Mouse (Mus musculus) embryonic facial prominence, embryonic 13.5 days (tissue): Measurements from ENCODE around the gene Osbpl6. TPM values are rescaled to one million over a fixed set of nuclear protein-coding genes. Genes with fewer than 3 reads are reported as not detected.
"Not testable (repeated sequence)": the region's sequence is repeated elsewhere in the genome, so short reads cannot be mapped to it uniquely, and the experiment has no call there.

Experiments
- ATAC-seq: fragments of 200-750 bp; cut with Nextera tagmentation; 2 replicates; pipeline ENCODE4 v1.8.0; 2017; ENCODE audit warnings: low read depth; ENCODE audit not compliant: insufficient number of reproducible peaks, insufficient read depth, low FRiP score, low TSS enrichment
- H3K27ac ChIP-seq: fragments of 300-500 bp; sonication (generic); 2 replicates; pipeline ENCODE4 v1.5.1; 2015; ENCODE audit warnings: moderate library complexity, mild to moderate bottlenecking, inconsistent platforms
- H3K27me3 ChIP-seq: fragments of 300-500 bp; sonication (generic); 2 replicates; pipeline ENCODE4 v1.6.1; 2015; ENCODE audit warnings: mild to moderate bottlenecking, inconsistent platforms
- H3K36me3 ChIP-seq: fragments of 300-500 bp; sonication (generic); 2 replicates; pipeline ENCODE4 v1.6.1; 2015; ENCODE audit warnings: mild to moderate bottlenecking, inconsistent platforms
- H3K4me1 ChIP-seq: fragments of 300-500 bp; sonication (generic); 2 replicates; pipeline ENCODE4 v1.6.1; 2015; ENCODE audit warnings: inconsistent platforms
- H3K4me2 ChIP-seq: fragments of 300-500 bp; sonication (generic); 2 replicates; pipeline ENCODE4 v1.6.1; 2015; ENCODE audit warnings: moderate library complexity, mild to moderate bottlenecking, inconsistent platforms
- H3K4me3 ChIP-seq: fragments of 300-500 bp; sonication (generic); 2 replicates; pipeline ENCODE4 v1.5.1; 2015; ENCODE audit warnings: mild to moderate bottlenecking, inconsistent platforms
- H3K9ac ChIP-seq: fragments of 300-500 bp; sonication (generic); 2 replicates; pipeline ENCODE4 v1.6.1; 2015; ENCODE audit warnings: mild to moderate bottlenecking, inconsistent platforms
- H3K9me3 ChIP-seq: fragments of 300-500 bp; sonication (generic); 2 replicates; pipeline ENCODE4 v1.6.1; 2016; ENCODE audit warnings: inconsistent platforms
- WGBS: fragments of 180-500 bp; shearing (Covaris S2); methylation state at CpG from one replicate; pipeline ENCODE4 v1.1.7; 2015; ENCODE audit warnings: mixed read lengths; 5-methylcytosine and 5-hydroxymethylcytosine counted together
- microRNA-seq: library from miRNA; unstranded; fragments of <30 nt; microRNA quantifications from one replicate; pipeline ENCODE4, GENCODE M21; 2016
- polyA plus RNA-seq: library from polyadenylated mRNA; unstranded; fragments of >200 nt; fragmentation: Nextera tagmentation; extraction: Ambion mirVana; gene quantifications from 2 replicates; pipeline ENCODE4 v1.2.1, GENCODE M21; 2015

Gene Osbpl6
- polyA plus RNA-seq, 1 experiment from 2014 or later: 16.5 TPM

DNA sequence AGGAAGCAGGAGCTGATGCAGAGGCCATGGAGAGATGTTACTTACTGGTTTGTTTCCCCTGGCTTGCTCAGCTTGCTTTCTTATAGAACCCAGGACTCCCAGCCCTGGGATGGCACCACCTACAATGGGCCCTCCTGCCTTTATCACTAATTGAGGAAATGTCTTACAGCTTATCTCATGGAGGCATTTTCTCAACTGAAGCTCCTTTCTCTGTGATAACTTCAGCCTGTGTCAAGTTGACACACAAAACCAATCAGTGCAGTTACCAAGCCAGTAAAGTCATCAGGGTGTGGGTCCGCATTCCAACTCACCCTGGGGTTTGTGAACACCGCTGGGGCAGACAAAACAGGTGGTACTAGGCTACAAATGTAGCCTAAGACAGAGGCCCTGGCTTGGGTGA is 216.0 kb downstream of the Osbpl6 start:
- not testable (repeated sequence) for H3K9ac ChIP-seq, H3K4me1 ChIP-seq, H3K9me3 ChIP-seq, H3K4me2 ChIP-seq, ATAC-seq, H3K27me3 ChIP-seq, H3K27ac ChIP-seq, H3K4me3 ChIP-seq
- H3K36me3 ChIP-seq: peaks cover 37% of the 10 kb centered on the region
- WGBS: 88% methylated on average over 2 of the region's 2 CpGs

DNA sequence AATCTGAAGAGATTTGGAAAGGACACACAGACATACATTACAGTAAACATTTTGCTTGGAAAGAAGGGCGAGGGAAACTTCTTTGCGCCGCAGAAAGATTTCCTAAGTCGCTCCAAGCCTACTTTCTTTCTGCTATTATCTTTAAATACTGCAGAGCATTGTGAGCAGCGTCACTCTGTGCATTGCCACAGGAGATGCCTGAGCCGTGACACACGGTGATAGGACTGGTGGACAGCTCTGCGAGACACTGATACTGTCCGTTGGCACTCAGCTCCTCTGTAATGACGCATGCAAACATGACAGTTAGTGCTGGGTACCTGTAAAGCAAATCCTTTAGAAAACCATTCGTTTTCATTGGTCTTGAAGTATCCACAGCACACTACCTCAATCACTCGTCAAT is 224.0 kb downstream of the Osbpl6 start:
- H3K27ac ChIP-seq: no peak overlapping the region
- H3K27me3 ChIP-seq: no peaks in the 10 kb centered on the region
- no peak for ATAC-seq
- 94% methylated on average over 12 of the region's 12 CpGs for WGBS
- no peak overlapping the region for H3K4me3 ChIP-seq
- H3K4me2 ChIP-seq: no peak overlapping the region
- H3K9me3 ChIP-seq: 0 out of 2 replicates have a peak, but pooled peaks cover 4% of the 10 kb centered on the region
- peaks cover 94% of the 10 kb centered on the region for H3K36me3 ChIP-seq
- no peaks in the 10 kb centered on the region for H3K4me1 ChIP-seq
- H3K9ac ChIP-seq: no peak overlapping the region

DNA sequence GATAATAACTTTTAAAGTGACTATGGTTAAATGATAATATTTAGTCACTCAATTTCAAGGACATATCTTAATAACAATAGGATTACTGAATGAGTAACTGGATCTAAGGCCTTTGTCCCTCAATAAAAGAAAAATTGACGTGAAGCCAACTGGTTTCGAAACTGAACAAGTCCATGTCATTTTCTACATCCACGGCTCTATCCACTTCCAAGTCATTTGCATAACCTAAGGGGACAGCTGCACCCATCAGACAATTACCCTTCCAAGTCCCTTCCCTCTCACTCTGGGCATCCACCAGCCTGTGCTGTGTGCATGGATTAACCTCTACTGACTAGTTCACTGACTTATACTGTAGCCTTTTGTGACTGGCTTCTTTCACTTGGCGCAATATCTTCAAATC is 225.3 kb downstream of the Osbpl6 start:
- Histone ChIP-seq H3K9ac (no peak overlapping the region), H3K4me3 (no peak overlapping the region), H3K36me3 (peaks cover 94% of the 10 kb centered on the region), H3K27ac (no peak overlapping the region), H3K9me3 (no peaks in the 10 kb centered on the region), H3K27me3 (no peaks in the 10 kb centered on the region), H3K4me1 (no peaks in the 10 kb centered on the region), H3K4me2 (no peak overlapping the region)
- 94% methylated on average over 4 of the region's 4 CpGs for WGBS
- no peak for ATAC-seq

DNA sequence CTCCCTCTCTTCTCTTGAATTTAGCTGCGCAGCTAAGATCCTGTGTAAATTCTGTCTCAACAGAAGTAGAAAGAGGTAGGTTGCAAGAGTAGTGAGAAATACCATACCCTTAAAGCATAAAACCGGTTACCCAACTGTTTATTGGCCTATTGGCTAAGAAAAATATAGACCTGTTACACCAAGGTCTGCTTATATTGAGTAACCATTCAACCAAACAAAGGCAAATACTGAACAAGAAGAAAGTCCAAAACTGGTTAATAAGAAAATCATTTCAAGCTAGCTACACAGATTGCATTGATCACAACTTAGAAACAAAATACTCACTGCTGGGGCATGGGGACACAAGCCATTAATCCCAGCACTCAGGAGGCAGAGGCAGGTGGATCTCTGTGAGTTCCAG is 233.3 kb downstream of the Osbpl6 start:
- H3K9ac ChIP-seq: no peak overlapping the region
- ATAC-seq: no peak
- no peak overlapping the region for H3K4me3 ChIP-seq
- no peaks in the 10 kb centered on the region for H3K27me3 ChIP-seq
- H3K4me2 ChIP-seq: no peak overlapping the region
- no peak overlapping the region for H3K27ac ChIP-seq
- 96% methylated on average over 2 of the region's 2 CpGs for WGBS
- no peaks in the 10 kb centered on the region for H3K4me1 ChIP-seq
- peaks cover 86% of the 10 kb centered on the region for H3K36me3 ChIP-seq
- H3K9me3 ChIP-seq: no peaks in the 10 kb centered on the region

DNA sequence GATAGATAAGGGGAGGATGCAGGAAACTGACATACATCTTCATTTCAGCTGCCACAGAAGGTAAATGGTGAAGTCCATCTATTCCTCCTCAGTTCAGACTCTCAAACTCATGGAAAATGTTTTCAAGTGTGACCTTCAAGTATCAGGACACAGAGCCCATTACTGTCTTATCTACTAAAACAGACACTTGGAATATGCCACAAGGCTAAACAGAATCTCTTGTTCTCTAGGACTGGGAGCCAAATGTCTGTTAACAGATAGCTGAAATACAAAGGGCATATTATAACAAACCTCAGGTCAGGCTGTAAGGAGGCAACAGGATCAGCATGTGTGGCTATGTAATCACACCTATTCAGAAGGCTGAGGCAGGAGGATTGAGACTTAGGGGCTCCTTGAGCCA is 237.5 kb downstream of the Osbpl6 start:
- H3K27me3 ChIP-seq: no peaks in the 10 kb centered on the region
- H3K4me3 ChIP-seq: no peak overlapping the region
- no peak overlapping the region for H3K27ac ChIP-seq
- no peak overlapping the region for H3K4me2 ChIP-seq
- H3K36me3 ChIP-seq: peaks cover 50% of the 10 kb centered on the region
- peaks cover 14% of the 10 kb centered on the region for H3K4me1 ChIP-seq
- no peak for ATAC-seq
- H3K9ac ChIP-seq: no peak overlapping the region
- H3K9me3 ChIP-seq: no peaks in the 10 kb centered on the region

DNA sequence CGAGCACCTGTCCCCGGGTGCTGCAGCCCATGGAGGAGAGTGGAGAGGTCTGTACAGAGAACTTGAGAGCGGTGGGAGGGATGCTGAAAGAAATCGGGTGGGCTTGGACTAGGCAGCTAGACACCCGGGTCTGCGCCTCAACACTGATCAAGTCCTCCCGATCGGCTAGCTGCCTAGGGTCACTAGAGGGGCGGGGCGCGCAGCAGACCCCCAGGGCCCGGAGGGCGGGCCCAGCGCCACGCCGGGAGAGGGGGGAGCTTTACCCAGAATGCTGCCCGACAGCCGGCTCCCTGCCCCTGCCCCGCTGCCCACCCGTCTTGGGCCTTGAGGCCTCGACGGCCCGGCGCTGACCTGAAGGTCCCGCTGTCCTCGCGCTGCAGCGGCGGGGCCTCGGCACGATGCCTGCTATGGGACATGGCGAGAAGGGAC is 241.1 kb downstream of the Osbpl6 start:
- Histone ChIP-seq H3K36me3 (peaks cover 17% of the 10 kb centered on the region), H3K4me1 (peaks cover 15% of the 10 kb centered on the region), H3K27ac (peak overlapping the region; percentile 90), H3K9ac (peak overlapping the region; percentile 93), H3K4me3 (peak overlapping the region; percentile 86), H3K4me2 (peak overlapping the region; percentile 81), H3K27me3 (no peaks in the 10 kb centered on the region), H3K9me3 (no peaks in the 10 kb centered on the region)
- under 1% methylated on average over 32 of the region's 32 CpGs for WGBS
- peak; percentile 50 for ATAC-seq

DNA sequence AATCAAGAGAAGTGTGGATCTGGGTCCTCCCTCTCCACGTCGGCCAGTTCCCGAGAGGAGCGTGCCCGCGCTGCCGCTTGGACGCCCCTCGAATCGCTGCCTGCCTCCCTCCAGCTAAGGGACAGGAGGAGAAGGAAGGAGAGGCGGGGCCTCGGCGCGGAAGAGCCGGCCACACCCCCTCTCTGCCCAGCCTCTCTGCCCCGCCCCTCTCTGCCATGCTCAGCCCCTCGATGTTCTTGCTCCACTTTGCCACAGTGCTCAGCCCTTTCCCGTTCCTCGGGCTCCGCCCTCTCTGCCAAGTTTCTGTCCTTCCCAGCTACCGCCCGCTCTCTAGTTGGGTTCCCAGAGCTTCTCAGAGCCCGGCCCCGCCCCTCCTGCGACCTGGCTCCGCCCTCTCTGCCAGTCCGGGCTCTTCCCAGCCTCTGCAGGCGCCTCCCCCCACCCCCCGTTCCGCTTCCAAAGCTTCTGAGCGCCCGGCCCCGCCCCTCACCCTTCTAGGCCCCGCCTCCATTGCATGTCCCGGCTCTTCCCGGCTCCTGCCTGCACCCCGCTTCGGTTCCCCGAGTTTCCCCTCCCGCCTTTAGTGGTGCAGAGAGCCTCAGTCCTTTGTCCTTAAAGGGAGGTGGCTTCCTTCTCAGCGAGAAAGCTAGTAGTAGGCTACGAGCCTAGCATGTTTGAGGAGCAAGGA is 241.7 kb downstream of the Osbpl6 start, which contains the start of the genes Prkra and Pjvk:
TSS of gene Prkra (minus strand) at position 133 of the 688 bp plus-strand sequence.
TSS of gene Pjvk (plus strand) at position 594 of the 688 bp plus-strand sequence.
- Histone ChIP-seq H3K4me1 (peaks cover 15% of the 10 kb centered on the region), H3K4me3 (peak within 1 kb of the TSS; percentile 86), H3K27ac (peak within 1 kb of the TSS; percentile 90), H3K27me3 (no peaks in the 10 kb centered on the region), H3K9me3 (no peaks in the 10 kb centered on the region), H3K4me2 (peak within 1 kb of the TSS; percentile 81), H3K36me3 (peaks cover 13% of the 10 kb centered on the region), H3K9ac (peak within 1 kb of the TSS; percentile 93)
- ATAC-seq: peak; percentile 99
- under 1% methylated on average over 38 of the region's 42 CpGs for WGBS

DNA sequence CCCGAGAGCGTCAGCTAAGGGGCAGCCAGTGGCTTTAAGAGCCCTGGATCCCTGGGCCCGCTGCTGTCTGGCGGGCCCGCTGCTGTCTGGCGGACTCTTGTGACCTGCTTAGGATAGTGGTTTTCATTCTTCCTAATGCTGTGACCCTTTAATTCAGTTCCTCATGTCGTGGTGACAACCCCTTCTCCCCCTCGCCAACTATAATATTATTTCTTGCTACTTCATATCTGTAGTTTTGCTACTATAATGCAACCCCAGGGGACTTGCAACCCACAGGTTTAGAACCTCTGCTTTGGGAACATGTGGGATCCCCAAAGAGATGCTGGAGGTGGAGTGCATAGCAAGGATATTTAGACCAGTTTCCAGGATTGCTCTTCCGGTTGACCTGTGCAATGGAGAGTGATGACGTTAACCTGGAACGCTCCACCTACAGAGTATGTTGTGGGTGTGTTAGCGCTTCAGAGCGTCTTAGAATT is 242.4 kb downstream of the Osbpl6 start:
- peak overlapping the region; percentile 72 for H3K9ac ChIP-seq
- no peaks in the 10 kb centered on the region for H3K9me3 ChIP-seq
- H3K4me1 ChIP-seq: peaks cover 15% of the 10 kb centered on the region
- peak overlapping the region; percentile 81 for H3K4me2 ChIP-seq
- no peaks in the 10 kb centered on the region for H3K27me3 ChIP-seq
- WGBS: 27% methylated on average over 13 of the region's 13 CpGs
- peaks cover 8% of the 10 kb centered on the region for H3K36me3 ChIP-seq
- H3K27ac ChIP-seq: peak overlapping the region; percentile 90
- peak overlapping the region; percentile 86 for H3K4me3 ChIP-seq
- no peak for ATAC-seq

Small RNA genes within 50 kb of the gene (microRNA-seq; reads per million reads assigned to microRNA genes)
- not detected for gene Gm23164

Other genes with a start within 250 kb of the Osbpl6 start
- 0.28 and 0.32 TPM in 2 replicates for gene Pde11a, start 67.7 kb upstream of the Osbpl6 start, polyA plus RNA-seq
- not detected in 2 replicates for gene Cyct, start 46.1 kb upstream of the Osbpl6 start, polyA plus RNA-seq
- 18.0 and 21.7 TPM in 2 replicates for gene Rbm45, start 36.5 kb upstream of the Osbpl6 start, polyA plus RNA-seq
- gene Prkra, start 241.5 kb downstream of the Osbpl6 start, polyA plus RNA-seq: 76.8 and 78.1 TPM in 2 replicates
- gene Pjvk, start 242.0 kb downstream of the Osbpl6 start, polyA plus RNA-seq: 0.45 TPM in 1 of 2 replicates, not detected in the other